Mouse (Mus musculus): Measurements from ENCODE around the gene Elovl6.

DNA sequence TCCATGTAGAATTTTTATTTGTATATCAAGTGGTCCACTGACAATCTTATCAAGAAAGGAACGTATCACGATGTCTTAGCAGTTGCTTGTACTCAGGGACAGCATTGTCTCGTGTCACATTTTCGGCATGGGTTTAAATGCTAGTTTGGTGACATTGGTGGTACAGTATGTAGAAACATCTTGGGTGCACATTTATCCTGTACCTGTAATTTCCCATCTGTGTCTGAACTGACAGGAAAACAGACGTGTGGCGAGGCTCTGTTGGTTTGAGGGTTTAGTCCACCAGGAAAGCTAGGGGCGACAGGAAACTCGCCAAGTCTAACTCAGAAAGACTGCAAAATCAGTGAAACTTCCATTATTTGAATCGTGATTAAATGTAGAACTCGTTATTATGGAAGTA is 21.5 kb downstream of the Elovl6 start:
- TF ChIP-seq POLR2A (IDR thresholded peaks at IDR 0.05; ENCODE audit: control insufficient read depth in 1 of 2, insufficient read depth in 1 of 2, low read depth in 1 of 2, low read length in 2 of 2, poor library complexity in 1 of 2) (no peak), HCFC1 (IDR thresholded peaks at IDR 0.05; ENCODE audit: low read depth, low read length) (no peak), CTCF (IDR thresholded peaks at IDR 0.05 in 2 of 3, conservative IDR thresholded peaks at IDR 0.05 in 1 of 3; ENCODE audit: control insufficient read depth in 1 of 3, insufficient read depth in 1 of 3, low read depth in 2 of 3, low read length in 3 of 3, poor library complexity in 1 of 3, severe bottlenecking in 1 of 3) (no peak), SIN3A (IDR thresholded peaks at IDR 0.05; ENCODE audit: low read length) (no peak; the same call in 1 of the 2 replicates)

Measured in MEL (cell line).